Mouse (Mus musculus) small intestine, adult 2 months (tissue): Measurements from ENCODE around the gene Lrrc1. TPM values are rescaled to one million over a fixed set of nuclear protein-coding genes. Genes with fewer than 3 reads are reported as not detected.

Experiments
- H3K27ac ChIP-seq: fragments of 200-500 bp; 2 replicates; pipeline ENCODE4 v1.5.1; 2012; ENCODE audit warnings: low read depth, low read length, control low read depth, inconsistent platforms; ENCODE audit not compliant: insufficient read depth
- H3K27me3 ChIP-seq: fragments of 200-500 bp; 2 replicates; pipeline ENCODE4 v1.6.1; 2012; ENCODE audit warnings: mild to moderate bottlenecking, moderate library complexity, low read length, inconsistent platforms; ENCODE audit not compliant: control insufficient read depth, insufficient read depth
- H3K36me3 ChIP-seq: fragments of 200-500 bp; 2 replicates; pipeline ENCODE4 v1.6.1; 2012; ENCODE audit warnings: mild to moderate bottlenecking, low read length, control low read depth, inconsistent platforms; ENCODE audit not compliant: control insufficient read depth, insufficient read depth
- H3K4me1 ChIP-seq: fragments of 200-500 bp; 2 replicates; pipeline ENCODE4 v1.6.1; 2012; ENCODE audit warnings: low read length, inconsistent platforms, mixed read lengths; ENCODE audit not compliant: control insufficient read depth, insufficient read depth, insufficient read length
- H3K4me3 ChIP-seq: fragments of 200-500 bp; 2 replicates; pipeline ENCODE4 v1.5.1; 2012; ENCODE audit warnings: low read depth, mild to moderate bottlenecking, control low read depth, inconsistent platforms, low read length, moderate library complexity
- CTCF ChIP-seq: fragments of 200-500 bp; IDR thresholded peaks from 2 replicates; pipeline ENCODE4 v1.5.1; 2012; ENCODE audit warnings: low read depth, mild to moderate bottlenecking, control low read depth, inconsistent platforms, low read length, moderate library complexity, mixed read lengths; ENCODE audit not compliant: insufficient replicate concordance, insufficient read length; ENCODE audit errors: extremely low read depth
- POLR2A ChIP-seq: fragments of 200-500 bp; IDR thresholded peaks from 2 replicates; pipeline ENCODE4 v1.6.1; 2012; ENCODE audit warnings: low read depth, mild to moderate bottlenecking, control low read depth, inconsistent platforms, low read length, moderate library complexity
- WGBS: fragments of 180-500 bp; shearing (Covaris S2); methylation state at CpG from one replicate; pipeline ENCODE4 v1.1.7; 2018; 5-methylcytosine and 5-hydroxymethylcytosine counted together
- polyA plus RNA-seq: library from polyadenylated mRNA; depleted of rRNA; stranded (reverse); fragments of >200 nt; gene quantifications from 2 replicates; pipeline ENCODE4 v1.2.3, GENCODE M21; 2012

Gene Lrrc1
- polyA plus RNA-seq, 1 experiment = 112 TPM

DNA sequence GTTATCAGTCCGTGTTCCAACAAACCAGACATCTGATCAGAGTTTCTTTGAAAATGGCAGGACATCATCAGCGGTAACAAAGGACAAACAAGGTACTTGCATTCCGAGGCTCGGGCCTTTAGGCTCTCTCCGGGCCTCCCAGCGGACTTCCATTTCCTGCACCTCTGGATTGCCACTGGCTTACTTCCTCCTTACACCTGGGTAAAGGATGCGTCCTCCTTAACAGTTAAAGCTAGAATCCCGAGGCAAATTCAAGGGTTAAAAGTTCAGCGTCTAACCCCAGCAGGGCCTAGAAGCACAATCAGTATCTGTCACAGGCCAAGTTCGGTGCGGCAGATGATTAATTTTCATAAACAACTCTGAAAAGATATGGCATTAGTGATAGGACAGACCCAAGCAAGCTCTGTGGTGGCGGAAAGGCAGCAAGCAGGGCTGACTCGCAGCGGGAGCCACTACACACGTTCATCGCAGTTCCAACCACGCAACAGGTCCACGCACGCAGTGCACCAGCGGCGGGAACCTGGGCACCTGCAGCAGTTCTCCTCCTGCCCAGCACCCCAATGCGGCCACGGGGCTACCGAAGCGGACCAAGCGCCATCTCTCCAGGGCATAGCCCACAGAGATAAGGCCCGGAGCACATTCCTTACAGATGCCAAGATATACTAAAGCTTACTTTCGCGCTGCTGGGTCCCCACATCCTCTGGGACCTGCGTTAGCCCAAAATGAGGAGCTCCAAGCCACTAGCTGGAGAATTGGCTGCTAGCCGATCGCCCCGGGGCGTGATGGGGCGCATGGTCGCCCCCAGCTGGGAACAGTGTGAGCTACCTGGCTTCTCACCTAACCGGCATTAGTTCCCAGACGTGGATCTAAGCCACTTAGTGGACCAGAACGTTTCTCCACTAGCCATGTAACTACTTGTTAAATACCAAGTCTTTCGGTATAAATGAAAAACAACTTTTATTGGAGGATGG is 1.0 kb downstream of the Lrrc1 start:
- Histone ChIP-seq H3K27ac (peak overlapping the region; percentile 71), H3K36me3 (no peaks in the 10 kb centered on the region), H3K4me1 (peaks cover 15% of the 10 kb centered on the region), H3K4me3 (peak overlapping the region; percentile 78), H3K27me3 (no peaks in the 10 kb centered on the region)
- TF ChIP-seq POLR2A (no peak), CTCF (peak; percentile 31; the same call in 1 of the 2 replicates)
- 2% methylated on average over 40 of the region's 40 CpGs for WGBS

DNA sequence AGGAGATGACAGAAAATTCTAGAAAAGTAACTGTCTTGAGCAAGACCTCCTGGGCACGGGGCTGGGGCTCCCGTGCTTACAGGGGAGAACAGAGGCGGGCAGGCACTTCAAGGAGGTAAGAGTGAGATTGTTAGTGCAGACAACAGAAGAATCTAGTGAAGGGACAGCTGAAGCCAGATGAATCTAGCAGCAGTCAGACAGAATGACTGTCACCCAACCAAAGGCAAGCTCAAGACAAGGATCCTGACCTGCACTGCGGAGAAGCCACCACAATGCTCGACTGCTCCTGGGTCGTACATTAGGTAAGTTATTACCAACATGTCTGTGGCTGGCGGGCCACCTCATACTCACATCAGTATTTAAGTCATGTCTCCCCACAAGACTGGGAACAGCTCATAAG is 3.1 kb downstream of the Lrrc1 start:
- Histone ChIP-seq H3K27me3 (no peaks in the 10 kb centered on the region), H3K4me3 (no peak overlapping the region), H3K27ac (no peak overlapping the region), H3K4me1 (peaks cover 23% of the 10 kb centered on the region), H3K36me3 (no peaks in the 10 kb centered on the region)
- TF ChIP-seq POLR2A = no peak
- TF ChIP-seq CTCF = no peak
- WGBS = 92% methylated on average over 7 of the region's 7 CpGs

DNA sequence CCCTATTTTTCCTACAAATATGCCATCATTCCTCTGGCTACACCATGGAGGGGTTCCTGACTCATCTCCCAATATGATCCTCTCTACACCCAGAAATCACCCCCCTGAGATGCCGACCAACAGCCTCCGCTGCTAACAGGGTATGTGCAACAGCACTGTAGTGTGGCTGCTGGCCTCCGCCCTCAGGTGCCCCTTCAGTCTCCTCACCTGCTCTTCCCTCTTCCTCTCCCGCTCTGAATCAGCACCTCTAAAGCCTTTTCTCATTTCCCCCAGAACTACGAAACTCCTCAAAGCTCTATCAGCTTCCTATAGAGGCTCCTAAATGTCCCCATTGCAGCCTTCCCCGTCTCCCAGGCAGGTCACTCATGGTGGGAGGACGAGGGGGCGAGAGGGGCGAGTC is 5.4 kb downstream of the Lrrc1 start:
- Histone ChIP-seq H3K36me3 (no peaks in the 10 kb centered on the region), H3K4me1 (peaks cover 34% of the 10 kb centered on the region), H3K4me3 (no peak overlapping the region), H3K27me3 (no peaks in the 10 kb centered on the region), H3K27ac (no peak overlapping the region)
- WGBS = 83% methylated on average over 9 of the region's 9 CpGs
- TF ChIP-seq CTCF = no peak

DNA sequence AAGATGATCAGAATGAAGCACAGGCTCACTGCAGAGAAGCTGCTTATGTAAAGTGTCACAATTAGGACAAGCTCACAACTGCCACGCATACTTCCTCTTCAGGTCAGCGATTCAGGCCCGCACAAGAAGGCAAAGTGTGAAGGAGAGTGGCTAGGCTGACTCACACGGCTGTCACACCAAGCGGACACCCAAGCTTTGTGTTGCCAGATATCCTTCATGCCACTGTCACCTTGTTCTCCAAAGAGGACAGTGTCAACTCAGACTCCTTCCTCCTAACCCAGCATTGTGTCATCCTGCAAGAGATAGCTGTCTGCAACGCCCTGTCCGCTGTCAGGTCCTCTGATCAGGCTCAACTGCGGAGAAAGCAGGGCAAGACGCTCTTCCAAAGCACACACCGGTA is 7.3 kb downstream of the Lrrc1 start:
- WGBS = 63% methylated on average over 10 of the region's 10 CpGs
- Histone ChIP-seq H3K27ac (peak overlapping the region; percentile 22; the same call in 1 of the 2 replicates), H3K27me3 (no peaks in the 10 kb centered on the region), H3K4me1 (peaks cover 36% of the 10 kb centered on the region), H3K4me3 (no peak overlapping the region), H3K36me3 (no peaks in the 10 kb centered on the region)
- TF ChIP-seq POLR2A (no peak), CTCF (no peak)

DNA sequence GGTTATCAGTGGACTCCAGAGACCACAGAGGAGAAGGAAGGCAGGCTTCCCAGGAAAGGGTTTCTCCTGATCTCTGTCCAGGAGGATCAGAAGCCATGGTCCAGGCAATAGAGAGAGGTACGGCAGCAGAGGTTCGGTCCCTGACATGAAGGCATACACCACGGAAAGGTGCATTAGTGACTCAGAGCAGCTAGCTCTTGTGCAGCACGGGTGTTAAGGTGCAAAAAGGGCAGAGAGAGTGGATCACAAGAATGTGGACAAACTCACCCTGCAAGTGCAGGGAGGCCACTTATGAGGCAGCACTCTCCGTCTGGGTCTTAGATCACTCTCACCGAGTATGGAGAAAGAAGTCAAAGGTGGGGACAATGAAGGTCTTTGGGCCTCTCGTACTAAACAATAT is 7.8 kb downstream of the Lrrc1 start:
- no peak overlapping the region for H3K4me3 ChIP-seq
- no peak for TF ChIP-seq POLR2A
- TF ChIP-seq CTCF = no peak
- H3K36me3 ChIP-seq = no peaks in the 10 kb centered on the region
- 32% methylated on average over 7 of the region's 7 CpGs for WGBS
- H3K4me1 ChIP-seq = peaks cover 33% of the 10 kb centered on the region
- H3K27me3 ChIP-seq = no peaks in the 10 kb centered on the region
- H3K27ac ChIP-seq = peak overlapping the region; percentile 22; the same call in 1 of the 2 replicates

DNA sequence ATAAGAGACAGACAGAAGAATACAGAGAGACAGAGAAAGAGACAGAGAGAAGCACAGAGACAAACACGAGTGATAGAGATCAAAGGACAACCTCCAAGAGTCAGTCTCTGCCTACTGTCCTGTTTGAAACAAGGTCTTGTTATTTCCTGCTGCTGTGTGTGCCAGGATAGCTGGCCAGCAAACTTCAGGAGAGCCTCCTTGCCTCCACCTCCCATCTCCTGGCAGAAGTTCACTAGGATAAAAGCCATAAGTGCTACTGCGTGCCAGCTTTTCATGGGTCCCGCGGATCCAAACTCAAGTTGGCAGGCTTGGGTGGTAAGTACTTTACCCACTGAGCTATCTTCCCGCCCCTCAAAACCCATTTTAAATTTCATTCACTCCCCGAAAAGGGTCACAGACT is 8.4 kb downstream of the Lrrc1 start:
- Histone ChIP-seq H3K27ac (no peak overlapping the region), H3K4me3 (no peak overlapping the region), H3K4me1 (peaks cover 33% of the 10 kb centered on the region), H3K27me3 (no peaks in the 10 kb centered on the region), H3K36me3 (no peaks in the 10 kb centered on the region)
- no peak for TF ChIP-seq POLR2A
- TF ChIP-seq CTCF = no peak
- 36% methylated on average over 6 of the region's 6 CpGs for WGBS

DNA sequence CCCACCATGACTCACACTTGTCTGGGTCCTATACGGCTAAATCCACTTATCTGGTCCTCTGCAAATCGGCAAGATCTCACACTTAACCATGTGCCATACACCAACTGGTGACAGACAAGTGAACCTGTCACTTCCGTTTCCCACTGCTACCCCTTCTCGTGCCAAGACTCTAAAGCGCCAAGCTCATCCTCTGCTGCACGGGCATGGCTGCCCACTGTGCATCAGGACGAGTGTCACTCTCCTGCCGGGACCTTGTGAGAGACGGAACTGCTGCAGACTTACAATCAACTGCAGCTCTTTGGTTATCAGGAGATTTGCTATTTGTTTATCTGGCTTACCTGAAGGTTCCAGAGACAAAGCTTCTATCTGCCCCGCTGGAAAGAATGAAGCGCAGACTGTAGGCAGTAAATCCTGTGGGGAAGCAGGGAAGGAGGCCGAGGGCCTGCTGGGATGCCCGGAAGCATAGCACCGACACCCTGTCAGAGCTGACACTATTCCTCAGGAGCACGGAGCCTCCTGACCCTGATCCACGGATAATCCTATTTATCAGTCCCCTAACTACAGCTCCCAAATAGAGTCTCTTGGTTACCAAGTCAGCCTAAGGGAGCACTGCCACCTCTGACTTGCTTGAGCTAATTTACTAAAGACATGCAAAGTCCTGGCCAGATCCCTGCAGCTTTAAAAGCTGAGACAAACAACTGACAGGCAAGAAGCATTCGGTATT is 9.5 kb downstream of the Lrrc1 start:
- Histone ChIP-seq H3K4me1 (peaks cover 40% of the 10 kb centered on the region), H3K27ac (no peak overlapping the region), H3K27me3 (no peaks in the 10 kb centered on the region), H3K36me3 (no peaks in the 10 kb centered on the region), H3K4me3 (no peak overlapping the region)
- 74% methylated on average over 17 of the region's 17 CpGs for WGBS
- TF ChIP-seq CTCF (no peak), POLR2A (no peak)
